14 mouse cellular contexts compared by ENCODE assay signal in genomic region chr4:140052575-140052974, GRCm38 (mm10).
A peak's percentile ranks its signal among the peaks of the same experiment; 100 is the strongest.
DNase-seq lines count a peak whose midpoint lies in the region; ATAC-seq and TF ChIP-seq lines count a peak whose summit lies in the region.
"Had no signal": no experiment of that assay in that cellular context is flagged by ENCODE, and none has a peak within 500 bp of the region (broad histone marks: within the 10 kb centered on the region; RNA-seq: fewer than 3 reads in every experiment).

No protein-coding gene starts in this region.

- no peak overlapping the region for H3K4me2 ChIP-seq in intestine, postnatal 0 days (replicated peaks; ENCODE audit: low read depth)
- H3K4me2 ChIP-seq in intestine, embryonic 15.5 days (replicated peaks): no peak overlapping the region
- no peak overlapping the region for H3K4me2 ChIP-seq in midbrain, embryonic 14.5 days (ENCODE audit: low read length)
- H3K4me2 ChIP-seq in midbrain, embryonic 11.5 days: no peak overlapping the region
- H3K4me2 ChIP-seq: embryonic facial prominence, embryonic 13.5 days; liver, embryonic 13.5 days; midbrain, embryonic 15.5 days had no signal

- ATAC-seq in intestine, postnatal 0 days: no peak
- no peak for ATAC-seq in intestine, embryonic 15.5 days
- ATAC-seq in midbrain, embryonic 14.5 days (ENCODE audit: low FRiP score, low TSS enrichment): no peak
- ATAC-seq in midbrain, embryonic 11.5 days (ENCODE audit: low FRiP score): no peak
- ATAC-seq: forebrain, embryonic 16.5 days; midbrain, embryonic 15.5 days had no signal

- H3K27me3 ChIP-seq in intestine, postnatal 0 days (replicated peaks; ENCODE audit: control insufficient read depth, insufficient read depth, low read length): no peaks in the 10 kb centered on the region
- H3K27me3 ChIP-seq in intestine, embryonic 15.5 days (replicated peaks): no peaks in the 10 kb centered on the region
- no peaks in the 10 kb centered on the region for H3K27me3 ChIP-seq in midbrain, embryonic 14.5 days (ENCODE audit: control insufficient read depth, insufficient read depth, low read length)
- H3K27me3 ChIP-seq in midbrain, embryonic 11.5 days (ENCODE audit: control insufficient read depth, insufficient read depth, low read length): no peaks in the 10 kb centered on the region
- H3K27me3 ChIP-seq: embryonic facial prominence, embryonic 13.5 days; liver, embryonic 13.5 days; midbrain, embryonic 15.5 days had no signal

- 0 out of 2 replicates have a peak, but pooled peaks cover 3% of the 10 kb centered on the region for H3K9me3 ChIP-seq in intestine, postnatal 0 days (ENCODE audit: control insufficient read depth)
- no peaks in the 10 kb centered on the region for H3K9me3 ChIP-seq in intestine, embryonic 15.5 days
- no peaks in the 10 kb centered on the region for H3K9me3 ChIP-seq in midbrain, embryonic 14.5 days (ENCODE audit: control insufficient read depth, low read length)
- no peaks in the 10 kb centered on the region for H3K9me3 ChIP-seq in midbrain, embryonic 11.5 days (ENCODE audit: control insufficient read depth, low read length)
- H3K9me3 ChIP-seq: liver, embryonic 13.5 days; midbrain, embryonic 15.5 days had no signal

- no peak overlapping the region for H3K27ac ChIP-seq in intestine, postnatal 0 days (ENCODE audit: low read depth, low read length)
- no peak overlapping the region for H3K27ac ChIP-seq in intestine, embryonic 15.5 days
- no peak overlapping the region for H3K27ac ChIP-seq in midbrain, embryonic 14.5 days (replicated peaks; ENCODE audit: low read depth, low read length)
- no peak overlapping the region for H3K27ac ChIP-seq in midbrain, embryonic 11.5 days (ENCODE audit: low read depth, low read length)
- H3K27ac ChIP-seq: embryonic facial prominence, embryonic 13.5 days; liver, embryonic 13.5 days; midbrain, embryonic 15.5 days had no signal

- DNase-seq in cerebellum, adult 18-20 months: peak; percentile 27 to 35
- DNase-seq in cerebellum, postnatal 4 days (ENCODE audit: low spot score in 2 of 2): no peak
- peak; percentile 48 for DNase-seq in midbrain, embryonic 14.5 days
- DNase-seq in midbrain, embryonic 11.5 days (ENCODE audit: low spot score, missing footprints): no peak
- DNase-seq in mesoderm, embryonic 11.5 days (ENCODE audit: low read depth, low spot score): peak; percentile 53
- DNase-seq in layer of hippocampus, adult 18-20 months (ENCODE audit: low spot score in 2 of 2): no peak
- DNase-seq: gastrocnemius, postnatal 36 days; kidney, adult 9 months; liver, embryonic 13.5 days had no signal

- WGBS in intestine, postnatal 0 days: 47% methylated on average over 11 of the region's 11 CpGs
- WGBS in intestine, embryonic 15.5 days: 51% methylated on average over 11 of the region's 11 CpGs
- WGBS in midbrain, embryonic 14.5 days: 52% methylated on average over 11 of the region's 11 CpGs
- 51% methylated on average over 11 of the region's 11 CpGs for WGBS in midbrain, embryonic 11.5 days

- no peaks in the 10 kb centered on the region for H3K4me1 ChIP-seq in intestine, postnatal 0 days (replicated peaks; ENCODE audit: control insufficient read depth, insufficient read depth, low read length)
- H3K4me1 ChIP-seq in intestine, embryonic 15.5 days (replicated peaks): no peaks in the 10 kb centered on the region
- H3K4me1 ChIP-seq in midbrain, embryonic 14.5 days (ENCODE audit: control insufficient read depth, insufficient read depth, low read length): no peaks in the 10 kb centered on the region
- H3K4me1 ChIP-seq in midbrain, embryonic 11.5 days (ENCODE audit: control insufficient read depth, insufficient read depth, low read length): 0 out of 2 replicates have a peak, but pooled peaks cover 2% of the 10 kb centered on the region
- H3K4me1 ChIP-seq: embryonic facial prominence, embryonic 13.5 days; midbrain, embryonic 15.5 days had no signal

- H3K9ac ChIP-seq in intestine, postnatal 0 days (ENCODE audit: low read depth, low read length): no peak overlapping the region
- no peak overlapping the region for H3K9ac ChIP-seq in intestine, embryonic 15.5 days
- no peak overlapping the region for H3K9ac ChIP-seq in midbrain, embryonic 14.5 days (replicated peaks; ENCODE audit: low read length)
- no peak overlapping the region for H3K9ac ChIP-seq in midbrain, embryonic 11.5 days (ENCODE audit: low read length)
- H3K9ac ChIP-seq: embryonic facial prominence, embryonic 13.5 days; liver, embryonic 13.5 days; midbrain, embryonic 15.5 days had no signal

- peak; percentile 50 for TF ChIP-seq CTCF in intestine, postnatal 0 days (IDR thresholded peaks at IDR 0.05; ENCODE audit: low read depth)

- no peak overlapping the region for H3K4me3 ChIP-seq in intestine, postnatal 0 days (ENCODE audit: low read depth, low read length)
- H3K4me3 ChIP-seq in intestine, embryonic 15.5 days (replicated peaks): no peak overlapping the region
- H3K4me3 ChIP-seq in midbrain, embryonic 14.5 days (replicated peaks; ENCODE audit: low read depth, low read length): no peak overlapping the region
- H3K4me3 ChIP-seq in midbrain, embryonic 11.5 days (ENCODE audit: low read depth, low read length): no peak overlapping the region
- H3K4me3 ChIP-seq: embryonic facial prominence, embryonic 13.5 days; liver, embryonic 13.5 days; midbrain, embryonic 15.5 days had no signal

- no peaks in the 10 kb centered on the region for H3K36me3 ChIP-seq in intestine, postnatal 0 days (ENCODE audit: control insufficient read depth, insufficient read depth)
- no peaks in the 10 kb centered on the region for H3K36me3 ChIP-seq in intestine, embryonic 15.5 days
- H3K36me3 ChIP-seq in midbrain, embryonic 14.5 days (ENCODE audit: control insufficient read depth, insufficient read depth, low read length): no peaks in the 10 kb centered on the region
- H3K36me3 ChIP-seq in midbrain, embryonic 11.5 days (ENCODE audit: control insufficient read depth, insufficient read depth, low read length): no peaks in the 10 kb centered on the region
- H3K36me3 ChIP-seq: embryonic facial prominence, embryonic 13.5 days; liver, embryonic 13.5 days; midbrain, embryonic 15.5 days had no signal

Comparison
In these comparisons a context has a peak if more than half of its experiments do, and no peak if none do; other contexts are left out.
1. DNase-seq: peak in cerebellum, adult 18-20 months (2 of 2), midbrain, embryonic 14.5 days (single experiment) and mesoderm, embryonic 11.5 days (single experiment); none in cerebellum, postnatal 4 days (0 of 2), midbrain, embryonic 11.5 days (single experiment) and layer of hippocampus, adult 18-20 months (0 of 2).